Mouse (Mus musculus): Measurements from ENCODE around the gene Magohb.
"Not testable (repeated sequence)": the region's sequence is repeated elsewhere in the genome, so short reads cannot be mapped to it uniquely, and the experiment has no call there.

The Magohb gene

GRCm38 (mm10) chr6:131292991-131293788 lies at the start of gene Magohb:
Gene Magohb (minus strand): TSS chr6:131293244.
- DNase-seq (ENCODE audit: low spot score in 2 of 2): peak; percentile 68 to 74

- no peak for DNase-seq (ENCODE audit: low spot score in 2 of 2)
These were observed 47.0 kb upstream of the Magohb start for GRCm38 (mm10) chr6:131340082-131340481.

- DNase-seq (ENCODE audit: low spot score in 2 of 2): no peak
These were observed 46.3 kb upstream of the Magohb start for GRCm38 (mm10) chr6:131339309-131339708.

- no peak for DNase-seq (ENCODE audit: low spot score in 2 of 2)
These were observed 45.7 kb upstream of the Magohb start for GRCm38 (mm10) chr6:131338787-131339186.

GRCm38 (mm10) chr6:131327076-131327475 lies 34.0 kb upstream of the Magohb start:
- no peak for DNase-seq (ENCODE audit: low spot score in 2 of 2)

GRCm38 (mm10) chr6:131321854-131322639 lies 29.0 kb upstream of the Magohb start:
- DNase-seq (ENCODE audit: low spot score in 2 of 2): no peak

GRCm38 (mm10) chr6:131316155-131317101 lies 23.4 kb upstream of the Magohb start:
- no peak for DNase-seq (ENCODE audit: low spot score in 2 of 2)

GRCm38 (mm10) chr6:131308031-131308430 lies 15.0 kb upstream of the Magohb start:
- DNase-seq (ENCODE audit: low spot score in 2 of 2): no peak

GRCm38 (mm10) chr6:131304776-131305175 lies 11.7 kb upstream of the Magohb start:
- no peak for DNase-seq (ENCODE audit: low spot score in 2 of 2)

- no peak for DNase-seq (ENCODE audit: low spot score in 2 of 2)
These were observed 5.5 kb upstream of the Magohb start for GRCm38 (mm10) chr6:131298531-131298930.

- DNase-seq (ENCODE audit: low spot score in 2 of 2): no peak
These were observed 1.5 kb upstream of the Magohb start for GRCm38 (mm10) chr6:131294435-131295112.

GRCm38 (mm10) chr6:131293916-131294315 lies 872 bp upstream of the Magohb start:
- no peak for DNase-seq (ENCODE audit: low spot score in 2 of 2)

- DNase-seq (ENCODE audit: low spot score in 2 of 2): no peak
These were observed 611 bp downstream of the Magohb start for GRCm38 (mm10) chr6:131292276-131292990.

GRCm38 (mm10) chr6:131290430-131290829 lies 2.6 kb downstream of the Magohb start:
- DNase-seq (ENCODE audit: low spot score in 2 of 2): peak; percentile 30 to 40

GRCm38 (mm10) chr6:131278160-131278559 lies 14.9 kb downstream of the Magohb start:
- DNase-seq (ENCODE audit: low spot score in 2 of 2): not testable (repeated sequence)

- no peak for DNase-seq (ENCODE audit: low spot score in 2 of 2)
These were observed 16.4 kb downstream of the Magohb start for GRCm38 (mm10) chr6:131276659-131277058.

GRCm38 (mm10) chr6:131272311-131272710 lies 20.7 kb downstream of the Magohb start:
- no peak for DNase-seq (ENCODE audit: low spot score in 2 of 2)

- no peak for DNase-seq (ENCODE audit: low spot score in 2 of 2)
These were observed 22.7 kb downstream of the Magohb start for GRCm38 (mm10) chr6:131270312-131270711.

- peak; percentile 13 to 43 for DNase-seq (ENCODE audit: low spot score in 2 of 2)
These were observed 23.4 kb downstream of the Magohb start for GRCm38 (mm10) chr6:131269599-131269998.

GRCm38 (mm10) chr6:131264175-131264574 lies 28.9 kb downstream of the Magohb start:
- no peak for DNase-seq (ENCODE audit: low spot score in 2 of 2)

All from spleen, postnatal 36 days (tissue).